Mouse (Mus musculus): Measurements from ENCODE around the gene Ltbp4. TPM values are rescaled to one million over a fixed set of nuclear protein-coding genes. Genes with fewer than 3 reads are reported as not detected.

The Ltbp4 gene
- polyA plus RNA-seq, 1 experiment = 164 TPM

- 46% methylated on average over 4 of the region's 4 CpGs for WGBS
- Histone ChIP-seq H3K4me3 (ENCODE audit: extremely low read depth, insufficient read depth, insufficient read length) (no peak overlapping the region), H3K4me1 (ENCODE audit: control insufficient read depth, insufficient read depth, insufficient read length) (0 out of 2 replicates have a peak, but pooled peaks cover under 1% of the 10 kb centered on the region), H3K36me3 (ENCODE audit: control insufficient read depth, insufficient read depth, low read length) (peaks cover 30% of the 10 kb centered on the region), H3K27ac (ENCODE audit: insufficient read depth, low read length) (no peak overlapping the region), H3K27me3 (ENCODE audit: control insufficient read depth, insufficient read depth, low read length) (peaks cover under 1% of the 10 kb centered on the region)
- TF ChIP-seq CTCF (IDR thresholded peaks at IDR 0.05; ENCODE audit: extremely low read depth, insufficient read depth, insufficient read length, insufficient replicate concordance) (peak; percentile 9; the same call in 1 of the 2 replicates), POLR2A (IDR thresholded peaks at IDR 0.05; ENCODE audit: low read depth, low read length) (no peak)
- no peak for DNase-seq (ENCODE audit: low read depth in 1 of 2, low spot score in 2 of 2)
These were observed 5.1 kb upstream of the Ltbp4 start for GRCm38 (mm10) chr7:27342595-27342994.

DNA sequence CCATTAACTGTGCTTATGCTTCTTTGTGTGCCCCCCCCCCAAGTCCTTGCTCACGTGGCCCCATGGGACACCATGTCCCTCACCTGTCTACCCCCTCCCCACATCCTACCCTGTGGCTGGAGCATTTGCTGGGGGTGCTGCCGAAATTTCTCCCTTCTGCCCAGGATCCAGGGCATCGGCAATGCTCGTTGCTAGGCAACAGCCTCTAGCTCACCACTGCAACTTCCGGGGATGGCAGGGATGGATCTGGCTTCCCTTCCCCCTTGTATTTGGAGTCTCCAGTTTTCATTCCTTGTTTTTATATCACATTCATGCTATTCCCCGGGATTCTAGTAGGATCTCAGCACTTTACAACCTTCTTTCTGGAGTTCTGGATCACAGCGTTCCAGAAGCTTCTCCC lies 2.0 kb upstream of the Ltbp4 start:
- TF ChIP-seq CTCF (IDR thresholded peaks at IDR 0.05; ENCODE audit: extremely low read depth, insufficient read depth, insufficient read length, insufficient replicate concordance) (no peak), POLR2A (IDR thresholded peaks at IDR 0.05; ENCODE audit: low read depth, low read length) (no peak)
- Histone ChIP-seq H3K4me3 (ENCODE audit: extremely low read depth, insufficient read depth, insufficient read length) (no peak overlapping the region), H3K27ac (ENCODE audit: insufficient read depth, low read length) (no peak overlapping the region), H3K36me3 (ENCODE audit: control insufficient read depth, insufficient read depth, low read length) (peaks cover 12% of the 10 kb centered on the region), H3K4me1 (ENCODE audit: control insufficient read depth, insufficient read depth, insufficient read length) (peaks cover 5% of the 10 kb centered on the region; the same call in 1 of the 2 replicates), H3K27me3 (ENCODE audit: control insufficient read depth, insufficient read depth, low read length) (peaks cover 12% of the 10 kb centered on the region)
- 44% methylated on average over 7 of the region's 7 CpGs for WGBS
- DNase-seq (ENCODE audit: low read depth in 1 of 2, low spot score in 2 of 2) = no peak

DNA sequence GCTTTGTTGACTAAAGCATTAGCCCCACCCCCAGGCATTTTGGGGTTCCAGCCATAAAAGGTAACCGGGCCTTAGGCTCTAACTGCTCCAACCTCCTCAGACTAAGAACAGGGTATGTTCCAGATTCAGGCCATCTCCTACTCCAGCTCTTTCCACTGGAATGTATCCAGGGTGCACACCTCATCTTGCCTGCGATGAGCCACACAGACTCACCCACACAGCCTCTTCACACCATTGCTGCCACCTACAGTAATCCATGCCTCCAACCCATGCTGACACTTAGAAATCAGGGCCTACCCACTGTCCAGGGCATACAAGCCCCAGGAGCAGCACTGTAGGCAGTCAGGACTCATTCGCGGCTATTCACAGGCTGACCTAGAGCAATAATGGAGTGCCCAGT lies 1.6 kb upstream of the Ltbp4 start:
- peaks cover 5% of the 10 kb centered on the region; the same call in 1 of the 2 replicates for H3K4me1 ChIP-seq (ENCODE audit: control insufficient read depth, insufficient read depth, insufficient read length)
- DNase-seq (ENCODE audit: low read depth in 1 of 2, low spot score in 2 of 2) = no peak
- peaks cover 10% of the 10 kb centered on the region for H3K36me3 ChIP-seq (ENCODE audit: control insufficient read depth, insufficient read depth, low read length)
- no peak overlapping the region for H3K4me3 ChIP-seq (ENCODE audit: extremely low read depth, insufficient read depth, insufficient read length)
- 74% methylated on average over 4 of the region's 4 CpGs for WGBS
- TF ChIP-seq CTCF (IDR thresholded peaks at IDR 0.05; ENCODE audit: extremely low read depth, insufficient read depth, insufficient read length, insufficient replicate concordance) (no peak), POLR2A (IDR thresholded peaks at IDR 0.05; ENCODE audit: low read depth, low read length) (no peak)
- H3K27me3 ChIP-seq (ENCODE audit: control insufficient read depth, insufficient read depth, low read length) = peaks cover 13% of the 10 kb centered on the region
- no peak overlapping the region for H3K27ac ChIP-seq (ENCODE audit: insufficient read depth, low read length)

- 9% methylated on average over 47 of the region's 47 CpGs for WGBS
- DNase-seq (ENCODE audit: low read depth in 1 of 2, low spot score in 2 of 2) = peak; percentile 58 to 83
- TF ChIP-seq CTCF (IDR thresholded peaks at IDR 0.05; ENCODE audit: extremely low read depth, insufficient read depth, insufficient read length, insufficient replicate concordance) (peak; percentile 99), POLR2A (IDR thresholded peaks at IDR 0.05; ENCODE audit: low read depth, low read length) (no peak)
- Histone ChIP-seq H3K36me3 (ENCODE audit: control insufficient read depth, insufficient read depth, low read length) (no peaks in the 10 kb centered on the region), H3K4me3 (ENCODE audit: extremely low read depth, insufficient read depth, insufficient read length) (no peak overlapping the region), H3K27me3 (ENCODE audit: control insufficient read depth, insufficient read depth, low read length) (peaks cover 21% of the 10 kb centered on the region), H3K4me1 (ENCODE audit: control insufficient read depth, insufficient read depth, insufficient read length) (peaks cover 21% of the 10 kb centered on the region), H3K27ac (ENCODE audit: insufficient read depth, low read length) (no peak overlapping the region)
These were observed 1.3 kb downstream of the Ltbp4 start for GRCm38 (mm10) chr7:27335928-27336823.

DNA sequence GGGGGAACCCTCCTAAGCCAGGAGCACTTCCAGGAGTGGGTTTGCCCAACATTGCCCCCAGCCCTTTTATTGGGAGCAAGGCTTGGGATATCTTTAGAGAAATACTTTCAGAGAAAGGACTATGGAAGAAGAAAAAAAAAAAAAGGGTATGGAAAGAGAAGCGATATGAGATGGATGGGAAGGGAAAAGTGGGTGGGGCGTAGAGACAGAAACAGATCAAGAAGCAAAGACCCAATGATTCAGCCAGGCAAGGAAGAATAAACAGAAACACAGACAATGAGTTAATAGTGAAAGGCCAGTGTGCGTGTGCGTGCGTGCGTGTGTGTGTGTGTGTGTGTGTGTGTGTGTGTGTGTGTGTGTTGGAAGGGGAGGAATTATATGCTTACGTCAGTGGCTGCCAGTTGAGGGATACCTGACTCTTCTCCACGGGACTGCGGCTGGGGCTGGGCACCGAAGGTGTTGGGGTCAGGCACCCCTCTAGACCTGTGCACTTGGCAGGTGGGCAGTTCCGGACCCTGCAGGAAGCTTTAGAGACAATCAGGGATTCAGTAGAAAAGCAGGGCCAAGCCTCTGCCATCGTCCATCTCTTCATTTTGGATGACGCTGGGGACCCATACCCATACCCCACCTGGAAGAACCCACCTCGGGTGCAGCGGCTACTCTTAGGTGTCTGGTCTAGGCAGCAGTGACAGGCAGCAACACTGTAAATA lies 2.3 kb downstream of the Ltbp4 start:
- DNase-seq (ENCODE audit: low read depth in 1 of 2, low spot score in 2 of 2) = no peak
- Histone ChIP-seq H3K27ac (ENCODE audit: insufficient read depth, low read length) (no peak overlapping the region), H3K27me3 (ENCODE audit: control insufficient read depth, insufficient read depth, low read length) (peaks cover 21% of the 10 kb centered on the region), H3K4me3 (ENCODE audit: extremely low read depth, insufficient read depth, insufficient read length) (no peak overlapping the region), H3K36me3 (ENCODE audit: control insufficient read depth, insufficient read depth, low read length) (no peaks in the 10 kb centered on the region), H3K4me1 (ENCODE audit: control insufficient read depth, insufficient read depth, insufficient read length) (peaks cover 22% of the 10 kb centered on the region)
- WGBS = 58% methylated on average over 15 of the region's 15 CpGs
- TF ChIP-seq POLR2A (IDR thresholded peaks at IDR 0.05; ENCODE audit: low read depth, low read length) (no peak), CTCF (IDR thresholded peaks at IDR 0.05; ENCODE audit: extremely low read depth, insufficient read depth, insufficient read length, insufficient replicate concordance) (no peak)

DNA sequence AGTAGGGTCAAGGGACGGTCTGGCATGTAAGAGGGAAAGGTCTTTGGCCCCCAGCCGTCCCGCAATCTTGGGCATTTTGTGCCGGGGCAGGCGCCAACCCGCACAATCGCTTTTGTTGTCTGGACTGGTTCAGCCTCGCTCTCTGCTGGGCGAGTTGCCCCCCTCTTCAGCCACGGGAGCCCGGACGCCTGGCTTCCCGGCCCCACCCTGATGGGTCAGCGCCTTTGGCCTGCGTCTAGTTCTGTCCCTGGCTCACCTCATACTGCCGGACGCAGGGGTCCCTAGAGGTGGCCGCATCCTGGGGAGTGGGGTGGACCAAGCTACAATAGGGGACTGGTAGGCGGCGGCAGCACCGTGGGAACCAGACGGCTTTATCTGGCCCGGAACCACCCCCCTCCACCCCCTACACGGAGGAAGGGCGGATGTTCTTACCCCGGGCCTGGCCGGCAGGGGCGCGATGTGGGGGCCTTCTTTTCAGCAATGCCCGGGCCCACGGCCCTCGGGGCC lies 3.0 kb downstream of the Ltbp4 start:
- DNase-seq (ENCODE audit: low read depth in 1 of 2, low spot score in 2 of 2) = no peak
- no peaks in the 10 kb centered on the region for H3K36me3 ChIP-seq (ENCODE audit: control insufficient read depth, insufficient read depth, low read length)
- H3K4me3 ChIP-seq (ENCODE audit: extremely low read depth, insufficient read depth, insufficient read length) = no peak overlapping the region
- WGBS = 2% methylated on average over 32 of the region's 32 CpGs
- peaks cover 21% of the 10 kb centered on the region for H3K27me3 ChIP-seq (ENCODE audit: control insufficient read depth, insufficient read depth, low read length)
- peaks cover 27% of the 10 kb centered on the region for H3K4me1 ChIP-seq (ENCODE audit: control insufficient read depth, insufficient read depth, insufficient read length)
- TF ChIP-seq CTCF (IDR thresholded peaks at IDR 0.05; ENCODE audit: extremely low read depth, insufficient read depth, insufficient read length, insufficient replicate concordance) (no peak), POLR2A (IDR thresholded peaks at IDR 0.05; ENCODE audit: low read depth, low read length) (no peak)
- no peak overlapping the region for H3K27ac ChIP-seq (ENCODE audit: insufficient read depth, low read length)

All from spleen, adult 2 months (tissue).